Mouse (Mus musculus) liver, postnatal 0 days (tissue): ENCODE data around the gene Haus6.

Experiments used
- CTCF ChIP-seq: sonication (generic); IDR thresholded peaks from 2 replicates; pipeline ENCODE4 v1.5.1; 2016; ENCODE audit warnings: antibody characterized with exemption, low read depth
- EP300 ChIP-seq: IDR thresholded peaks from 2 replicates; pipeline ENCODE4 v1.6.1; 2016; ENCODE audit warnings: antibody characterized with exemption, low read depth, mild to moderate bottlenecking

GRCm38 (mm10) chr4:86558228-86558627 is 53.6 kb downstream of the Haus6 start, which contains the start of gene Saxo1:
- no peak for TF ChIP-seq EP300
- TF ChIP-seq CTCF: no peak
